Mouse (Mus musculus): ENCODE measurements around the gene Crabp2. TPM values are rescaled to one million over a fixed set of nuclear protein-coding genes. Genes with fewer than 3 reads are reported as not detected.

Crabp2 gene
- polyA plus RNA-seq, 1 experiment: 0.88 TPM

GRCm38 (mm10) chr3:87981214-87981760 lies 32.8 kb downstream of the Crabp2 start:
- H3K4me1 ChIP-seq (ENCODE audit: control insufficient read depth, insufficient read depth, low read length): 0 out of 2 replicates have a peak, but pooled peaks cover 7% of the 10 kb centered on the region
- DNase-seq: no peak

GRCm38 (mm10) chr3:87981894-87982835 lies 33.7 kb downstream of the Crabp2 start:
- TF ChIP-seq POLR2A (IDR thresholded peaks at IDR 0.05; ENCODE audit: low read depth, low read length) (no peak), CTCF (conservative IDR thresholded peaks at IDR 0.05; ENCODE audit: insufficient read depth, insufficient read length, low read depth, low read length) (no peak)
- 37% methylated on average over 12 of the region's 12 CpGs for WGBS
- peak; percentile 88 for DNase-seq

More at GRCm38 (mm10) chr3:87981214-87981760, 32.8 kb downstream of the Crabp2 start:
- Histone ChIP-seq H3K27me3 (replicated peaks; ENCODE audit: control insufficient read depth, insufficient read depth, low read length) (no peaks in the 10 kb centered on the region), H3K27ac (ENCODE audit: insufficient read depth, low read depth, low read length) (no peak overlapping the region; the same call in 1 of the 2 replicates), H3K4me3 (ENCODE audit: insufficient read depth, low read depth, low read length) (no peak overlapping the region), H3K36me3 (ENCODE audit: control insufficient read depth, insufficient read depth, low read length) (no peaks in the 10 kb centered on the region)
- WGBS: 81% methylated on average over 6 of the region's 6 CpGs
- TF ChIP-seq POLR2A (IDR thresholded peaks at IDR 0.05; ENCODE audit: low read depth, low read length) (no peak), CTCF (conservative IDR thresholded peaks at IDR 0.05; ENCODE audit: insufficient read depth, insufficient read length, low read depth, low read length) (no peak)

DNA sequence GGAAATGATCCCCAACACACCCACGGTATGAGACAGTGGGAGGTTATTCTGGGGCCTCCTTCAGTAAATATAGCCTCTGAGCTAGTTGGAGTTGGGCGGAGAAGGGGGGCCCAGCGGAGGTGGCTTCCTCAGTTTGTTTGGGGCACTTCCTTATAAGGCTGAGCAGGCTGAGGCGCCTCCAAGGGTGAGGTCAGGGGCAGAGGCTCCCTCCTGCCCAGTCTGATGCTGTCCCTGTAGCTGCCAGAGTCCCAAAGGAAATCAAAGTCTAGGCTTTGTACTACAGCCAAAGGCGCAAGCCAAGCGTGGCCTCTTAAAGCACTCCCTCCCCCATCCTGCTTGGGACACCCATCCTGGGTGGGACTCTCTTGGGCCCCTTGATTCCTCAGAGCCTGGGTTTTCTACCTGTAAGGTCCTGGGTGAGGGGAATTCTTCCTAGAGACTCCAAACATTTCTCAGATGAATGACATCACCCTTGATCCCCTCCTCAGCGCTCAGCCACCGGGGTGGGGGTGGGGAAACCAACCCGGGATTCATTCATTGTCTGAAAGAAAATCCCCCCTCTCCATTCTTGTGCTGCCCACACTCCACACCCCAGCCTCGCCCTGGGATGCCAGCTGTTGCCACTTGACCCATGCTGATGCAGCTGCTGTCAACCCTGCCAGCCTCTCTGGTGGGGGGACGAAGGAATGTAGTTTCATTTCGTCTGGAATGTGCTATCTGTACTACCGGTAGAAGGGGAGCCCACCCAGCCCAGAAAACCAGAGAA lies 34.6 kb downstream of the Crabp2 start:
- 0 out of 2 replicates have a peak, but pooled peaks cover 12% of the 10 kb centered on the region for H3K4me1 ChIP-seq (ENCODE audit: control insufficient read depth, insufficient read depth, low read length)
- peak; percentile 86 for DNase-seq
- no peaks in the 10 kb centered on the region for H3K36me3 ChIP-seq (ENCODE audit: control insufficient read depth, insufficient read depth, low read length)
- no peak overlapping the region for H3K4me3 ChIP-seq (ENCODE audit: insufficient read depth, low read depth, low read length)
- peak overlapping the region; percentile 66 for H3K27ac ChIP-seq (ENCODE audit: insufficient read depth, low read depth, low read length)
- no peak for TF ChIP-seq POLR2A (IDR thresholded peaks at IDR 0.05; ENCODE audit: low read depth, low read length)
- TF ChIP-seq CTCF (conservative IDR thresholded peaks at IDR 0.05; ENCODE audit: insufficient read depth, insufficient read length, low read depth, low read length): no peak
- WGBS: 21% methylated on average over 13 of the region's 13 CpGs
- no peaks in the 10 kb centered on the region for H3K27me3 ChIP-seq (replicated peaks; ENCODE audit: control insufficient read depth, insufficient read depth, low read length)

More at GRCm38 (mm10) chr3:87981894-87982835, 33.7 kb downstream of the Crabp2 start:
- Histone ChIP-seq H3K36me3 (ENCODE audit: control insufficient read depth, insufficient read depth, low read length) (no peaks in the 10 kb centered on the region), H3K4me1 (ENCODE audit: control insufficient read depth, insufficient read depth, low read length) (0 out of 2 replicates have a peak, but pooled peaks cover 12% of the 10 kb centered on the region), H3K27me3 (replicated peaks; ENCODE audit: control insufficient read depth, insufficient read depth, low read length) (no peaks in the 10 kb centered on the region), H3K27ac (ENCODE audit: insufficient read depth, low read depth, low read length) (peak overlapping the region; percentile 66), H3K4me3 (ENCODE audit: insufficient read depth, low read depth, low read length) (no peak overlapping the region)

DNA sequence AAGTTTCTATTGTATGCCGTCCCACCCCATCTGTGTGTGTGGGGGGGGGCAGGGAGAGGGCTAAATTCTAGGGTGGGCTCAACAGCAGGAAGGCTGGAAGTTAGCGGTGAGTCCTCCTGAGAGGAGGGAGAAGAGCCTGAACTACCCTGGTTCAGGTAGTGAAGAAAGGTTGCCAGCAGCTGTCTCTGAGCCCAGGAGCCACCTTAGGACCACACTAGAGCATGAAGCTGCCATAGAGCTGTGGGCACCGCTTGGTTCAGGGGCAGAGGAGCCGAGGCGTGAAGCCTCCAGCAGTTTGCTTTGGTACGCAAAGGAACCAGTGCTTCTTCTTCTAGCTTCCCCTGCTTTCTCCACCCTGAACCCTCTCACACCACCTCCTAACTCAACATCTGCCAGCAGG lies 35.2 kb downstream of the Crabp2 start:
- Histone ChIP-seq H3K36me3 (ENCODE audit: control insufficient read depth, insufficient read depth, low read length) (no peaks in the 10 kb centered on the region), H3K27ac (ENCODE audit: insufficient read depth, low read depth, low read length) (no peak overlapping the region), H3K27me3 (replicated peaks; ENCODE audit: control insufficient read depth, insufficient read depth, low read length) (no peaks in the 10 kb centered on the region), H3K4me3 (ENCODE audit: insufficient read depth, low read depth, low read length) (no peak overlapping the region), H3K4me1 (ENCODE audit: control insufficient read depth, insufficient read depth, low read length) (0 out of 2 replicates have a peak, but pooled peaks cover 12% of the 10 kb centered on the region)
- WGBS: 63% methylated on average over 6 of the region's 6 CpGs
- TF ChIP-seq POLR2A (IDR thresholded peaks at IDR 0.05; ENCODE audit: low read depth, low read length) (no peak), CTCF (conservative IDR thresholded peaks at IDR 0.05; ENCODE audit: insufficient read depth, insufficient read length, low read depth, low read length) (no peak)
- DNase-seq: no peak

GRCm38 (mm10) chr3:87984094-87984493 lies 35.6 kb downstream of the Crabp2 start:
- DNase-seq: no peak
- Histone ChIP-seq H3K36me3 (ENCODE audit: control insufficient read depth, insufficient read depth, low read length) (no peaks in the 10 kb centered on the region), H3K27ac (ENCODE audit: insufficient read depth, low read depth, low read length) (no peak overlapping the region), H3K27me3 (replicated peaks; ENCODE audit: control insufficient read depth, insufficient read depth, low read length) (no peaks in the 10 kb centered on the region), H3K4me3 (ENCODE audit: insufficient read depth, low read depth, low read length) (no peak overlapping the region), H3K4me1 (ENCODE audit: control insufficient read depth, insufficient read depth, low read length) (0 out of 2 replicates have a peak, but pooled peaks cover 12% of the 10 kb centered on the region)
- 55% methylated on average over 3 of the region's 3 CpGs for WGBS
- no peak for TF ChIP-seq CTCF (conservative IDR thresholded peaks at IDR 0.05; ENCODE audit: insufficient read depth, insufficient read length, low read depth, low read length)
- TF ChIP-seq POLR2A (IDR thresholded peaks at IDR 0.05; ENCODE audit: low read depth, low read length): no peak

DNA sequence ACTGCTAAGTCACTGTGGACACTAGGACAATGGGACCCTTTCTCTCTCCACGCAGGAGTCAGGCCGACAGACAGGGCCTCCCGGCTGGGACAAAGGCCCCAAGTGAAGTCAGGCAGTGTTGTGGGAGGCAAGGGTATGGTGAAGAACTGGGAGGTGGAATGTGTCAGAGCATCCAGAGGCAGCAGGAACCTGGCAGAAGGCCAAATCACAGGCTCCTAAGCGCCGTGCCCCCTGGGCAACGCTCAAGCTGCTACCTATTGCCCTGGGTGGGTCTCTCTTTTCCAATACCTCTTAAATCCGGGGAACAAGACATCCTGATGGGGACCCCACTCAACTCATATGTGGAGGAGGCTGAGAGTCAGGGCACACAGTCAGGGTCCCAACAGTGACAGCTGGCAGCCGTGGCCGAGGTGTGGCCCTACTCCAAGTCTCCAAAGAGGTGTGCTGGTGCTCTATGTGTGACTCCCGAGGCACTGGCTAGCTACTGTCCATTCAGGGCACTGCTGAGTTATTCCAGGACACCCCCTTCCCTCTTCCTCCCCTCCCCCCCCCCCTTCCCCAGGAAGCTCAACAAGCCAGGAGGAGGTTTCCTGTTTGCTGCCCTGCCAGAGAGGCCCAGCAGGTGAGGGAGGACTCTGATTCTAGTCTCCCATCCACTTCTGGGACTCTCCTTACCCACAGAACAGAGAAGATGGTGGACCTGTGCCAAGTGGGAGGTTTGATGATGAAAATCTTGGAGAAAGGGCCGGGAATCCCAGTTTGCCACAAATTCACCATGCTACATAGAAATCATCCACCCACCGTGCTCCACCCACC lies 37.2 kb downstream of the Crabp2 start:
- no peaks in the 10 kb centered on the region for H3K27me3 ChIP-seq (replicated peaks; ENCODE audit: control insufficient read depth, insufficient read depth, low read length)
- no peaks in the 10 kb centered on the region for H3K36me3 ChIP-seq (ENCODE audit: control insufficient read depth, insufficient read depth, low read length)
- peak overlapping the region; percentile 11; the same call in 1 of the 2 replicates for H3K27ac ChIP-seq (ENCODE audit: insufficient read depth, low read depth, low read length)

More for the DNA sequence above, 37.2 kb downstream of the Crabp2 start:
- Histone ChIP-seq H3K4me1 (ENCODE audit: control insufficient read depth, insufficient read depth, low read length) (0 out of 2 replicates have a peak, but pooled peaks cover 12% of the 10 kb centered on the region), H3K4me3 (ENCODE audit: insufficient read depth, low read depth, low read length) (no peak overlapping the region)
- TF ChIP-seq CTCF (conservative IDR thresholded peaks at IDR 0.05; ENCODE audit: insufficient read depth, insufficient read length, low read depth, low read length) (no peak), POLR2A (IDR thresholded peaks at IDR 0.05; ENCODE audit: low read depth, low read length) (no peak)
- peak; percentile 33 for DNase-seq
- WGBS: 36% methylated on average over 12 of the region's 12 CpGs

Data from kidney, adult 2 months (tissue).